In the genomic region with DNA sequence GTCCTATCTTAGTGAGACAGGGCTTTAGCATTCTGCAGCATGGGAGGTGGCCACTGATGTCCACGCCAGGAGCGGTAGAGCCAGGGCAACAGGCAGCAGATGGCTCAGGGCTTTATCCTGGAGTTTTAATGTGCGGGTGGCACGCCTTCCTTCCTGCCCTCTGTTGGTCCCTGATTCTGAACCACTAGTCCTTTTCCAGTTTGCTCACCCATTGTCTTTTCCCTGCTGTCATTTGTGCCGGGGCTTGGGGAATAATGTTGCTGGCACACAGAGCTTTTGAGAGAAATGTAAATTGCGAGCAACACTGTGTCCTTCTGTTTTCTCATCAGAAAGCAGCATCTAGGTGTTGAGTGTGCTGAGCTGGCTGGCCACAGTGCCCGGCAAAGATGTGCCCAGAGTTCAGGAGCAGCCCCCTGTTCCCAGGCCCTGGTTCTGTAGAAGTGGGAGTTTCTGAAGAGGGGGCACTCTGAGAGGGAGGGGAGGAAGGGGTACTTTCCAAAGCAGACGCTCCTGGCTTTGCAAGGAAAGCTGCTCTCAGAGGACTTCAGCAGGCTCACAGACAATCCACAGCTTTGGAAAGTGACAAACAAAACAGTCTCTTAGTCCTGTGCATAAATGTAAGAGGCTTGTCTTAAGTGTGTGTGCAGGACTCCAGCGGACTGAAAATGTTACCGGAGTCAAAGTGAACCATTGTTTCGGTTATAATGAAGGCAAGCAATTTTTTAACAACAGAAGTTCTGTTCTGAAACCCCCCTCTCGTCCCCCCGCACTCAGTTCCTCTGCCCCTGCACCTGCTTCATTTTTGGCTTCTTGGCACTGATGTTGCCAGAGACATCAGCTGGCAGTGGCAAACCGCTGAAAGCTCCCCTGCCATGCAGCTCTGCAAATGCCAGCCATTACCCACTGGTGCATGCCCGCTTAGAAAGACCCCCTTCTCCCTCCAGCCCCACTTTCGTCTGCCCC, we compare ENCODE assay signal across 9 mouse cellular contexts.
A peak's percentile ranks its signal among the peaks of the same experiment; 100 is the strongest.
DNase-seq lines count a peak whose midpoint lies in the region; ATAC-seq lines count a peak whose summit lies in the region.
"Had no signal": no experiment of that assay in that cellular context is flagged by ENCODE, and none has a peak within 500 bp of the region (broad histone marks: within the 10 kb centered on the region; RNA-seq: fewer than 3 reads in every experiment).

No protein-coding gene starts in this region.

- H3K9ac ChIP-seq in heart, embryonic 13.5 days, result 0 out of 2 replicates have a peak overlapping the region, but pooled peaks have one; percentile 15

- no peak for ATAC-seq in heart, embryonic 13.5 days (ENCODE audit: extremely low read depth, insufficient number of reproducible peaks, low FRiP score, low TSS enrichment)
- no peak for ATAC-seq in monocyte, adult 5-6 weeks (replicated peaks; ENCODE audit: insufficient number of reproducible peaks, low FRiP score, low TSS enrichment, poor library complexity, severe bottlenecking)

- peak; percentile 22 for DNase-seq in gastrocnemius, postnatal 25 days
- no peak for DNase-seq in gastrocnemius, adult 8-10 months (ENCODE audit: low spot score in 2 of 2)
- DNase-seq in cerebellum, adult 11-12 months, result peak; percentile 93
- DNase-seq in midbrain, embryonic 10.5 days (ENCODE audit: low spot score), result peak; percentile 23
- DNase-seq in testis, postnatal 10 days (ENCODE audit: low spot score), result no peak
- DNase-seq in urinary bladder, postnatal 4 days (ENCODE audit: low spot score in 2 of 2), result no peak

- H3K36me3 ChIP-seq in heart, embryonic 13.5 days, result no peaks in the 10 kb centered on the region
- H3K36me3 ChIP-seq in midbrain, embryonic 10.5 days, result no peaks in the 10 kb centered on the region

- H3K9me3 ChIP-seq in heart, embryonic 13.5 days, result no peaks in the 10 kb centered on the region
- no peaks in the 10 kb centered on the region for H3K9me3 ChIP-seq in midbrain, embryonic 10.5 days (replicated peaks)

- H3K4me1 ChIP-seq in heart, embryonic 13.5 days, result peaks cover 26% of the 10 kb centered on the region
- peaks cover 29% of the 10 kb centered on the region for H3K4me1 ChIP-seq in midbrain, embryonic 10.5 days

- H3K4me3 ChIP-seq in heart, embryonic 13.5 days, result no peak overlapping the region
- H3K4me3 ChIP-seq in midbrain, embryonic 10.5 days, result no peak overlapping the region
- H3K4me3 ChIP-seq: left cerebral cortex, adult 2 months had no signal

- no peak overlapping the region for H3K4me2 ChIP-seq in heart, embryonic 13.5 days

- H3K27ac ChIP-seq in heart, embryonic 13.5 days (replicated peaks), result peak overlapping the region; percentile 51
- H3K27ac ChIP-seq in midbrain, embryonic 10.5 days (replicated peaks), result peak overlapping the region; percentile 88
- H3K27ac ChIP-seq: left cerebral cortex, adult 2 months had no signal

- no peaks in the 10 kb centered on the region for H3K27me3 ChIP-seq in heart, embryonic 13.5 days (replicated peaks)
- H3K27me3 ChIP-seq in midbrain, embryonic 10.5 days (ENCODE audit: low read depth, poor library complexity, severe bottlenecking), result no peaks in the 10 kb centered on the region

- 58% methylated on average over 16 of the region's 16 CpGs for WGBS in heart, embryonic 13.5 days
- 53% methylated on average over 16 of the region's 16 CpGs for WGBS in midbrain, embryonic 10.5 days

Comparison
In these comparisons a context has a peak if more than half of its experiments do, and no peak if none do; other contexts are left out.
1. DNase-seq: peak in gastrocnemius, postnatal 25 days (single experiment), cerebellum, adult 11-12 months (single experiment) and midbrain, embryonic 10.5 days (single experiment); none in gastrocnemius, adult 8-10 months (0 of 2), testis, postnatal 10 days (single experiment) and urinary bladder, postnatal 4 days (0 of 2).